Mouse (Mus musculus) testis, postnatal 10 days (tissue): ENCODE measurements around the gene Gnat3.

Experiments
- DNase-seq: peaks from one replicate; pipeline ENCODE4 v3.0.0; 2021; ENCODE audit warnings: low spot score

Gnat3 gene

GRCm38 (mm10) chr5:18006157-18006556 lies 43.8 kb downstream of the Gnat3 start:
- DNase-seq = no peak

DNA sequence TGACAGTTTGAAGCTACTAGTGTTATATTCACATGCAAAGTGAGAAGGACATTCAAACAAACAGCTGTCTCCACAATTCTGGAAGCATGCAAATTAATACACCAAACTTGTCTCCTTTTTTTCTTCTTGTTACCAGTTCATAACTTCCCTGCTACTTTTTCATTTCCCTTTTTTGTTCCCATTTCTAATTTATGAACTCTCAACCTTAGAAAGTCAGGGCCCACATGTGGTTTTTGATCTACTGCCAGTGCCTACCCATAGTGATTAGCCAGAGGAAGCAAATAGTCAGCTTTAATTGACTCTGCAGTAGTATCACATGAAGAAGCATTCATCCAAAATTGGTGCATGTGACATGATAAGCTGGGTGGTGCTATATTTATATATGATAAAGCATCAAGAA lies 44.7 kb downstream of the Gnat3 start:
- DNase-seq = no peak

GRCm38 (mm10) chr5:18010301-18010700 lies 48.0 kb downstream of the Gnat3 start:
- no peak for DNase-seq

DNA sequence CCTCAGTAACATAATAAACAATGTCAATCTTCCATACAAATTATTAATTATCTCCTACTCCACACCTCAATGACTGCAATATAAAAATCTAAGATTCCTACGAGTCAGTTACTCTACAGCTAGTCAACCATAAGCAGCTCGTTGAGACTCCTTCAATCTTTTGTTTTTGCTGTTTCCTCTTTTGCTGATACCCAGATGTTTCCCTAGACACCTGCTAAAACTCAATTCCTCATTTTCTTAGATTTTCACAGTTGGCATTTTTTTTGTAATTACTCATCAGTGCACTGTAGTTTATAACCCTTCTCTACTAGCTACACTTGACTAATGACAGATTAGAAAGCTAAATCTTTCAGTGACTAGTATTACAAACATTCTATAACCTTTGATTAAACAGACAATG lies 50.8 kb downstream of the Gnat3 start:
- DNase-seq = no peak

DNA sequence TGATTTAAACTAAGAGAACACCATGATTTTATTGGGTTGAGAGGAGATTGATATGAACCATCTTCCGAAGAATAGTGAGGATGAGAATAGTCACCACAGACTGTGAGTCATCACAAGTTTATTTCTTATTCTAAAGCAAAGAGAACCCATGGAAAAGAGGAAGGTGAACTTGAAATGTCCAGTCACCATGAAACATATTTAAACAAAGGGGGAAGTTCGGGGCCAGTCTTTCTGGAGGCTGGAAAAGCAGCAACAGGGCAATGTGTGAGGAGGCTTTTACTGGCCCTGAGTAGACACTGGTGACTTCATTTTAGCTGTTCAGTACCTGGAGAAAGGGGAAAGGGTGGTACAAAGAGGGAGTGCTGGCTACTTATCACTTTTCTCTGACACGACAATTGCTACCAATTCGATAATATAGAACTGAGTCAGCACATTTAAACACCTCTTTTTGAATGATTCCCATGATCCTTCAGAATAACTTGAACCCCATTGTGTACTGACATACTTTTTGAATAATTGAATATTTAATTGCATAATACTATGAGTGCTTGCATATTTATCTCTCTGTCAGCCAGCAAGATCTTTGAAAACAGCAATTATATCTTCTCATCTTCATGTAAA lies 52.0 kb downstream of the Gnat3 start:
- no peak for DNase-seq

GRCm38 (mm10) chr5:18023347-18023746 lies 61.0 kb downstream of the Gnat3 start:
- DNase-seq = no peak

DNA sequence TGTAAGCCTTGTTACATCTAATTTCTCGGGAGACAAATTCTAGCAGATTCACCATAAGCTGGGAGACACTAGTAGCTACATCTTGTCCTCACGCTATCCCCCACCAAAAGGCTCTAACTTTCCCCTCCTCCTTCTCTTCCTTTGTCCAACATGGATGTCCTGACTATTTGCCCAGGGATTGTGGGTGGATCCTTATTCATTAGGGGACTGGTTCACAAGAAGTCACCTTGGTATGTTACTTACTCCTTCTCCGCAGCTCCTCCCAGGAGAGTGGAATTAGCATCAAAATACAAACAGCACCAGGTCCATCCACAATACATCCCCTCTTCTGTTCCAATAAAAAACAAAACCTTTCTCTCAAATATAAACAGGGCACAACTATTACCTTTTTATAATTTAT lies 65.2 kb downstream of the Gnat3 start:
- DNase-seq = no peak

DNA sequence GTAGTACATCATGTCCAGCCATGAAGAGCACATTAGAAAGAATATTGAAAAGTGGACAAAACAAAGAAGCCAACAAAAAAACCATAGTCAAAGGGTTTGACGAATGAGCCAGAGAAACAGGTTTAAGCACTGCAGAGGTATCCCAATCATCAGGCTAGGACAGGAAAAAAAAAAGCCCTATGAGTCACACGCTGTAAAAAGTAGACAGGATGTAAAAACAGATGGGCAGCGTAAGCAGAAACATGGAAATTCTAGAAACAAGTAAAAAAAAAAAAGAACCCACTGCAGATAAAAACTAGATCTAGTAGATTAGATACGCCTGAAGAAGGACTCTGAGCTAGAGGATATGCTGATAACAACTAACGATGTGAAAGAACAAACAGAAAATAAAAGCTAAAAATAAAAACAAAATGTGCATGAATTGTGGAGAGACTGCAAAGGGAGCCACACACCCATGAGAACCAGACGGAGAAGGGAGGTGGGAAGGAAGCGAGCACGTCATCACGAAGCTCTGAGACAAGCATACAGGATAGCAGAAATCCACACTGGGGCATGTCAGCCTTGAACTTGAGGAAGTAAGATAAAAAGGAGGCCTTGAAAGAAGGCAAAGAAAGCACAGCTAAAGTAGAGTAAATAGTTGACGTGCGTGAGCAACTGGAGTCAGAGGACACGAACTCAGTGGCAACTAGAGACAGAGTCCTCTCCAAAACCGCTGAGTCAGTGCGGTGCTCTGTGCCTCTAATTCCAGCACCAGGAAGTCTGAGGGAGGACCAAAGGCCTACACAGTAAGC lies 73.7 kb downstream of the Gnat3 start:
- DNase-seq = no peak

- DNase-seq = peak; percentile 90
These were observed 80.7 kb downstream of the Gnat3 start for GRCm38 (mm10) chr5:18043022-18043421.

DNA sequence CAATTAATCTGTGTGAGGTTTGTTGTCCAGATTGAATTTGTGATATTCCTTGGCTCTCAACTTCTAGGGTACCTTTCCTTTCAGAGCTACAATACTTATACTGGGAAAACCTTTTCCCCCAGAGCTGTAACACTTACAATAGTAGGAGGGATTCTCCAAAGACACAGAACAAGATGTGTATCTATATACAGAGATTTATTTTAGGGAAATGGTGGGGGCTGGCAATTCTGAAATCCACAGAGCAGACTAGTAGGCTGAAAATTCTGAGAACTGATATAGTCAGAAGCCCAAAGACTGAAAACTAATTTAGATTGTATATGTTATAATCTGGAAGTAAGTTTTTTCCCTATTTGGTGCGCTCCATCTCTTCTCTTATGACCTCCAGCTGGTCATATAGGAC lies 86.5 kb downstream of the Gnat3 start:
- DNase-seq = no peak

DNA sequence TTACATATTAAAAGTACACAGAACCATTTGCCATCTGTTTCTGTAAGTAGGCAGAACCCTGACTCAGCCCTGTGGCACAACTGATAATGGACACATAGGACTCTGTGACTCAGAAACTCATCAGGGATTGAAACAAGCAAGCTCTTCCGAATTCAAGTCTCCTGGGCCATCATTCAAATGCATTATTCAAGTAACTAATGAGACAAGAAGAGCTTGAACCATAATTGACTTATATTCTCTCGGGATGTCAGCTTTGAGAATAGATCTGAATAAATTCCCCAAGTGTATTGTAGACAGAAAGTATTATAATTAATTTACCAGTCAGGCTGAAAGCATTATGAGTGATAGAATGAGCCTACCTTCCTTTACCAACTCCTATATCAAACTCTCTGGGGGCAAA lies 93.0 kb downstream of the Gnat3 start:
- DNase-seq = no peak
